Comparison of ENCODE assay signal across 11 mouse cellular contexts in genomic region chr2:33581449-33581777, GRCm38 (mm10). TPM values are rescaled to one million over a fixed set of nuclear protein-coding genes. Genes with fewer than 3 reads are reported as not detected.
DNase-seq lines count a peak whose midpoint lies in the region; ATAC-seq and TF ChIP-seq lines count a peak whose summit lies in the region.
"Had no signal": no experiment of that assay in that cellular context is flagged by ENCODE, and none has a peak within 500 bp of the region (broad histone marks: within the 10 kb centered on the region; RNA-seq: fewer than 3 reads in every experiment).

No protein-coding gene starts in this region.

- H3K36me3 ChIP-seq in heart, embryonic 15.5 days: no peaks in the 10 kb centered on the region
- no peaks in the 10 kb centered on the region for H3K36me3 ChIP-seq in heart, embryonic 11.5 days (ENCODE audit: control insufficient read depth, insufficient read depth, low read length)
- no peaks in the 10 kb centered on the region for H3K36me3 ChIP-seq in hindbrain, embryonic 13.5 days
- H3K36me3 ChIP-seq in midbrain, embryonic 13.5 days: no peaks in the 10 kb centered on the region

- peak overlapping the region; percentile 64; the same call in 1 of the 2 replicates for H3K4me2 ChIP-seq in heart, embryonic 15.5 days
- no peak overlapping the region; the same call in 1 of the 2 replicates for H3K4me2 ChIP-seq in heart, embryonic 11.5 days
- H3K4me2 ChIP-seq in hindbrain, embryonic 13.5 days: peak overlapping the region; percentile 52
- H3K4me2 ChIP-seq in midbrain, embryonic 13.5 days (replicated peaks): peak overlapping the region; percentile 47

- H3K4me3 ChIP-seq in heart, embryonic 15.5 days: 0 out of 2 replicates have a peak overlapping the region, but pooled peaks have one; percentile 41
- H3K4me3 ChIP-seq in heart, embryonic 11.5 days (ENCODE audit: low read depth, low read length): no peak overlapping the region
- 0 out of 2 replicates have a peak overlapping the region, but pooled peaks have one; percentile 15 for H3K4me3 ChIP-seq in hindbrain, embryonic 13.5 days
- no peak overlapping the region for H3K4me3 ChIP-seq in midbrain, embryonic 13.5 days (replicated peaks)

- H3K4me1 ChIP-seq in heart, embryonic 15.5 days (replicated peaks): peaks cover 19% of the 10 kb centered on the region
- H3K4me1 ChIP-seq in heart, embryonic 11.5 days (ENCODE audit: control insufficient read depth, insufficient read depth, low read length): peaks cover 18% of the 10 kb centered on the region; the same call in 1 of the 2 replicates
- H3K4me1 ChIP-seq in hindbrain, embryonic 13.5 days (replicated peaks): peaks cover 68% of the 10 kb centered on the region
- H3K4me1 ChIP-seq in midbrain, embryonic 13.5 days (replicated peaks): peaks cover 63% of the 10 kb centered on the region

- H3K9me3 ChIP-seq in heart, embryonic 15.5 days (replicated peaks): no peaks in the 10 kb centered on the region
- H3K9me3 ChIP-seq in heart, embryonic 11.5 days (replicated peaks; ENCODE audit: control insufficient read depth, low read length): no peaks in the 10 kb centered on the region
- H3K9me3 ChIP-seq in hindbrain, embryonic 13.5 days: no peaks in the 10 kb centered on the region
- H3K9me3 ChIP-seq in midbrain, embryonic 13.5 days: no peaks in the 10 kb centered on the region

- DNase-seq in brain, embryonic 14.5 days (ENCODE audit: low read depth): peak; percentile 41
- DNase-seq in right cerebral cortex, postnatal 14 days: no peak
- DNase-seq in natural killer cell, adult 2 months (ENCODE audit: low spot score in 2 of 2): no peak
- DNase-seq in adrenal gland, adult 8-10 months: no peak
- DNase-seq: adrenal gland, postnatal 14 days; spleen, adult 18-20 months had no signal

- no peak overlapping the region for H3K9ac ChIP-seq in heart, embryonic 15.5 days
- H3K9ac ChIP-seq in heart, embryonic 11.5 days (ENCODE audit: low read depth, low read length): no peak overlapping the region
- H3K9ac ChIP-seq in hindbrain, embryonic 13.5 days: peak overlapping the region; percentile 58
- no peak overlapping the region for H3K9ac ChIP-seq in midbrain, embryonic 13.5 days (replicated peaks)

- H3K27ac ChIP-seq in heart, embryonic 15.5 days: no peak overlapping the region
- H3K27ac ChIP-seq in heart, embryonic 11.5 days (ENCODE audit: low read depth, low read length): no peak overlapping the region
- peak overlapping the region; percentile 89 for H3K27ac ChIP-seq in hindbrain, embryonic 13.5 days
- peak overlapping the region; percentile 56 for H3K27ac ChIP-seq in midbrain, embryonic 13.5 days

- peaks cover 99% of the 10 kb centered on the region for H3K27me3 ChIP-seq in heart, embryonic 15.5 days
- peaks cover 97% of the 10 kb centered on the region for H3K27me3 ChIP-seq in heart, embryonic 11.5 days (ENCODE audit: control insufficient read depth, insufficient read depth, low read length)
- peaks cover 97% of the 10 kb centered on the region for H3K27me3 ChIP-seq in hindbrain, embryonic 13.5 days
- peaks cover 99% of the 10 kb centered on the region for H3K27me3 ChIP-seq in midbrain, embryonic 13.5 days

- no peak for TF ChIP-seq CTCF in brain, embryonic 14.5 days (IDR thresholded peaks at IDR 0.05; ENCODE audit: borderline replicate concordance, extremely low read depth, insufficient read depth, insufficient read length)

- no peak for ATAC-seq in heart, embryonic 15.5 days (replicated peaks; ENCODE audit: insufficient number of reproducible peaks, insufficient read depth, low FRiP score, low read depth)
- no peak for ATAC-seq in heart, embryonic 11.5 days (replicated peaks; ENCODE audit: insufficient number of reproducible peaks, low FRiP score, low TSS enrichment)
- ATAC-seq in hindbrain, embryonic 13.5 days (ENCODE audit: low FRiP score): no peak
- ATAC-seq in midbrain, embryonic 13.5 days: no peak

- no peak for TF ChIP-seq POLR2A in brain, embryonic 14.5 days (IDR thresholded peaks at IDR 0.05; ENCODE audit: borderline replicate concordance, extremely low read depth, insufficient read depth, insufficient read length, poor library complexity, severe bottlenecking)

- WGBS in heart, embryonic 15.5 days: 4% methylated on average over 6 of the region's 6 CpGs
- 0% methylated on average over 6 of the region's 6 CpGs for WGBS in heart, embryonic 11.5 days (ENCODE audit: insufficient replicate concordance)
- WGBS in hindbrain, embryonic 13.5 days: under 1% methylated on average over 6 of the region's 6 CpGs
- under 1% methylated on average over 6 of the region's 6 CpGs for WGBS in midbrain, embryonic 13.5 days

RNA-seq across cellular contexts. Expression of gene Lmx1b, which starts 58.9 kb away (rescaled TPM):
- polyA plus RNA-seq in heart, embryonic 15.5 days (2015; fragmentation: Nextera tagmentation; extraction: Ambion mirVana): not detected in 2 replicates
- polyA plus RNA-seq in heart, embryonic 11.5 days (2014; fragmentation: Nextera tagmentation; extraction: Ambion mirVana): 0.03 TPM in 1 of 2 replicates, not detected in the other
- 2.9 and 16.0 TPM in 2 replicates for polyA plus RNA-seq in brain, embryonic 14.5 days (2012; rRNA removed)
- 6.3 and 6.7 TPM in 2 replicates for polyA plus RNA-seq in hindbrain, embryonic 13.5 days (2015; fragmentation: Nextera tagmentation; extraction: Ambion mirVana)
- 2.5 and 2.7 TPM in 2 replicates for polyA plus RNA-seq in midbrain, embryonic 13.5 days (2015; fragmentation: Nextera tagmentation; extraction: Ambion mirVana)
- total RNA-seq in adrenal gland, adult 8-10 months (2022): under 1 TPM in 1 of 4 experiments, not detected in 3; 0.17 TPM
- total RNA-seq: adrenal gland, postnatal 14 days had no signal
- polyA plus RNA-seq: heart, embryonic 16.5 days had no signal

Comparison
In these comparisons a context has a peak if more than half of its experiments do, and no peak if none do; other contexts are left out.
1. H3K4me3 ChIP-seq: peak in heart, embryonic 15.5 days (single experiment) and hindbrain, embryonic 13.5 days (single experiment); none in heart, embryonic 11.5 days (single experiment) and midbrain, embryonic 13.5 days (single experiment).
2. H3K27ac ChIP-seq: peak in hindbrain, embryonic 13.5 days (single experiment) and midbrain, embryonic 13.5 days (single experiment); none in heart, embryonic 15.5 days (single experiment) and heart, embryonic 11.5 days (single experiment).